Mouse (Mus musculus): ENCODE results near the gene Mrps10. TPM values are rescaled to one million over a fixed set of nuclear protein-coding genes. Genes with fewer than 3 reads are reported as not detected.
"Not testable (repeated sequence)": the region's sequence is repeated elsewhere in the genome, so short reads cannot be mapped to it uniquely, and the experiment has no call there.

Gene Mrps10
- polyA plus RNA-seq, 1 experiment: 63.7 TPM

GRCm38 (mm10) chr17:47328552-47329343 lies 39.9 kb upstream of the Mrps10 start:
- no peak for DNase-seq
- Histone ChIP-seq H3K4me3 (replicated peaks; ENCODE audit: insufficient read depth, low read depth, low read length) (no peak overlapping the region), H3K4me1 (ENCODE audit: control insufficient read depth, insufficient read depth, low read length) (no peaks in the 10 kb centered on the region), H3K27me3 (ENCODE audit: control insufficient read depth, insufficient read depth, low read length) (no peaks in the 10 kb centered on the region), H3K27ac (ENCODE audit: insufficient read depth, low read length) (no peak overlapping the region)
- 92% methylated on average over 26 of the region's 26 CpGs for WGBS
- TF ChIP-seq CTCF (IDR thresholded peaks at IDR 0.05; ENCODE audit: borderline replicate concordance, insufficient read depth, low read depth, low read length) (no peak), POLR2A (IDR thresholded peaks at IDR 0.05; ENCODE audit: borderline replicate concordance, insufficient read depth, low read length) (no peak)

GRCm38 (mm10) chr17:47330616-47331015 lies 38.1 kb upstream of the Mrps10 start:
- TF ChIP-seq CTCF (IDR thresholded peaks at IDR 0.05; ENCODE audit: borderline replicate concordance, insufficient read depth, low read depth, low read length) (no peak), POLR2A (IDR thresholded peaks at IDR 0.05; ENCODE audit: borderline replicate concordance, insufficient read depth, low read length) (no peak)
- WGBS: 92% methylated on average over 9 of the region's 9 CpGs
- H3K27ac ChIP-seq (ENCODE audit: insufficient read depth, low read length): no peak overlapping the region
- no peak for DNase-seq
- no peaks in the 10 kb centered on the region for H3K27me3 ChIP-seq (ENCODE audit: control insufficient read depth, insufficient read depth, low read length)
- no peaks in the 10 kb centered on the region for H3K4me1 ChIP-seq (ENCODE audit: control insufficient read depth, insufficient read depth, low read length)
- no peak overlapping the region for H3K4me3 ChIP-seq (replicated peaks; ENCODE audit: insufficient read depth, low read depth, low read length)

- H3K27ac ChIP-seq (ENCODE audit: insufficient read depth, low read length): no peak overlapping the region
- WGBS: 40% methylated on average over 12 of the region's 12 CpGs
- no peak for TF ChIP-seq CTCF (IDR thresholded peaks at IDR 0.05; ENCODE audit: borderline replicate concordance, insufficient read depth, low read depth, low read length)
- no peak for TF ChIP-seq POLR2A (IDR thresholded peaks at IDR 0.05; ENCODE audit: borderline replicate concordance, insufficient read depth, low read length)
- H3K4me1 ChIP-seq (ENCODE audit: control insufficient read depth, insufficient read depth, low read length): no peaks in the 10 kb centered on the region
- H3K27me3 ChIP-seq (ENCODE audit: control insufficient read depth, insufficient read depth, low read length): no peaks in the 10 kb centered on the region
- no peak for DNase-seq
- H3K4me3 ChIP-seq (replicated peaks; ENCODE audit: insufficient read depth, low read depth, low read length): no peak overlapping the region
These were observed 36.6 kb upstream of the Mrps10 start for GRCm38 (mm10) chr17:47332001-47332611.

- H3K27me3 ChIP-seq (ENCODE audit: control insufficient read depth, insufficient read depth, low read length); H3K4me1 ChIP-seq (ENCODE audit: control insufficient read depth, insufficient read depth, low read length); H3K27ac ChIP-seq (ENCODE audit: insufficient read depth, low read length); H3K4me3 ChIP-seq (replicated peaks; ENCODE audit: insufficient read depth, low read depth, low read length): not testable (repeated sequence)
- DNase-seq: peak in 1 of 2 experiments; percentile 9
- TF ChIP-seq CTCF (IDR thresholded peaks at IDR 0.05; ENCODE audit: borderline replicate concordance, insufficient read depth, low read depth, low read length): 0 out of 2 replicates have a peak, but pooled peaks have one; percentile 20
- WGBS: 26% methylated on average over 5 of the region's 5 CpGs
These were observed 36.0 kb upstream of the Mrps10 start for GRCm38 (mm10) chr17:47332664-47333063.

- H3K27me3 ChIP-seq (ENCODE audit: control insufficient read depth, insufficient read depth, low read length): no peaks in the 10 kb centered on the region
- 25% methylated on average over 2 of the region's 2 CpGs for WGBS
- no peak overlapping the region for H3K4me3 ChIP-seq (replicated peaks; ENCODE audit: insufficient read depth, low read depth, low read length)
- H3K4me1 ChIP-seq (ENCODE audit: control insufficient read depth, insufficient read depth, low read length): no peaks in the 10 kb centered on the region
- DNase-seq: peak in 1 of 2 experiments; percentile 4
- TF ChIP-seq CTCF (IDR thresholded peaks at IDR 0.05; ENCODE audit: borderline replicate concordance, insufficient read depth, low read depth, low read length): no peak
- TF ChIP-seq POLR2A (IDR thresholded peaks at IDR 0.05; ENCODE audit: borderline replicate concordance, insufficient read depth, low read length): no peak
- H3K27ac ChIP-seq (ENCODE audit: insufficient read depth, low read length): no peak overlapping the region
These were observed 35.3 kb upstream of the Mrps10 start for GRCm38 (mm10) chr17:47333409-47333808.

GRCm38 (mm10) chr17:47343121-47343520 lies 25.6 kb upstream of the Mrps10 start:
- 92% methylated on average over 2 of the region's 2 CpGs for WGBS
- no peak for TF ChIP-seq CTCF (IDR thresholded peaks at IDR 0.05; ENCODE audit: borderline replicate concordance, insufficient read depth, low read depth, low read length)
- no peak for TF ChIP-seq POLR2A (IDR thresholded peaks at IDR 0.05; ENCODE audit: borderline replicate concordance, insufficient read depth, low read length)
- Histone ChIP-seq H3K27ac (ENCODE audit: insufficient read depth, low read length) (no peak overlapping the region), H3K4me3 (replicated peaks; ENCODE audit: insufficient read depth, low read depth, low read length) (no peak overlapping the region), H3K27me3 (ENCODE audit: control insufficient read depth, insufficient read depth, low read length) (no peaks in the 10 kb centered on the region), H3K4me1 (ENCODE audit: control insufficient read depth, insufficient read depth, low read length) (no peaks in the 10 kb centered on the region)
- no peak for DNase-seq

- WGBS: 90% methylated on average over 3 of the region's 3 CpGs
These were observed 18.9 kb upstream of the Mrps10 start for GRCm38 (mm10) chr17:47349721-47350319.

More at GRCm38 (mm10) chr17:47349721-47350319, 18.9 kb upstream of the Mrps10 start:
- no peak for TF ChIP-seq POLR2A (IDR thresholded peaks at IDR 0.05; ENCODE audit: borderline replicate concordance, insufficient read depth, low read length)
- TF ChIP-seq CTCF (IDR thresholded peaks at IDR 0.05; ENCODE audit: borderline replicate concordance, insufficient read depth, low read depth, low read length): no peak
- Histone ChIP-seq H3K27me3 (ENCODE audit: control insufficient read depth, insufficient read depth, low read length) (no peaks in the 10 kb centered on the region), H3K27ac (ENCODE audit: insufficient read depth, low read length) (no peak overlapping the region), H3K4me3 (replicated peaks; ENCODE audit: insufficient read depth, low read depth, low read length) (no peak overlapping the region), H3K4me1 (ENCODE audit: control insufficient read depth, insufficient read depth, low read length) (no peaks in the 10 kb centered on the region)
- DNase-seq: no peak

All from cerebellum, adult 2 months (tissue).